Mouse (Mus musculus): ENCODE measurements at regions not wholly inside any gene's neighbourhood (a gene's known extent, or its start where the extent isn't known, plus 50 kb on each side); places are given as distances from the start of the nearest gene placed in this dataset.
A peak's percentile ranks its signal among the peaks of the same experiment; 100 is the strongest.
"Not testable (repeated sequence)": the region's sequence is repeated elsewhere in the genome, so short reads cannot be mapped to it uniquely, and the experiment has no call there.

GRCm38 (mm10) chrX:50602461-50602875 is 174.2 kb upstream of the Olfr1324 start:
- not testable (repeated sequence) for DNase-seq (ENCODE audit: low spot score)

- DNase-seq (ENCODE audit: low spot score), result not testable (repeated sequence)
Observed at GRCm38 (mm10) chrX:50600262-50600661, 172.0 kb upstream of the Olfr1324 start.

DNA sequence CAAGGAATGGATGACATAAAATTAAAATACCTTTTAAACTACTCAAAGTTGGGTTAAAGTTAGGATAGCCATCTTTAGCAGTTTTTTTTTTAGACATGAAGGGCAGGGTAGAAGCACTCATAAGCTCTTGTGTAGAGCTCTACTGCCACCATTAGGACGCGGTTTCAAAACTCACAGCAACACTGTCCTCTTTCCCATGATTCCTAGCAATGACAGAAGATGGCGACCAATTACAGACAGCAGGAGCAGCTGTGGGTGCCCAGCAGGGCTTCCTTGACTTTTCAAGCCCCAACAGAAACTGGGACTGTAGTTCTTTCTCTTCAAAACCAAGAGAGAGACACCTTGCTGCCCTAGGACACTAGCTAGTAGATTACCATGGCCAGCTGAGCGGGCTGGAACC is 171.5 kb upstream of the Olfr1324 start:
- no peak for DNase-seq (ENCODE audit: low spot score)

DNA sequence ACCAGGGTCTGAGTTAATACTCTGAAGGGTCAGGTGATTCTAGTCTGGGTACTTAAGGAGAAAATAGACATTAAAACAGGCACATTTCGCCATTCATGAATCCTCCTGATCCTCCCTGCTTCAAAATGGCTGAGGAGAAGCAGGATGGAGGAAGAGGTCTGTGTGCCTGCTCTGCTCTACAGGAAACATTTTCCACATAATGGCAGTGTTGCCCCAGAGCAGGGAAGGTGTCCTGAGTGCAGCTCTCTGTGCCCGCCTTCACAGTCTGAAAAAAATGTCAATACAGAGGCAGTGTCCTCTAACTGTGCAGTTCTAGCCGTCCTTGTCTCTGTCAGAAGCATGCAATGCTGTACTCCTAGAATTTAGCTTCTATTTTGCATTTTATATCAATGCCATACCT is 169.3 kb upstream of the Olfr1324 start:
- not testable (repeated sequence) for DNase-seq (ENCODE audit: low spot score)

- DNase-seq (ENCODE audit: low spot score), result no peak
Observed at GRCm38 (mm10) chrX:50597105-50597504, 168.8 kb upstream of the Olfr1324 start.

GRCm38 (mm10) chrX:50594976-50595375 is 166.7 kb upstream of the Olfr1324 start:
- not testable (repeated sequence) for DNase-seq (ENCODE audit: low spot score)

GRCm38 (mm10) chrX:50591477-50591876 is 163.2 kb upstream of the Olfr1324 start:
- no peak for DNase-seq (ENCODE audit: low spot score)

DNA sequence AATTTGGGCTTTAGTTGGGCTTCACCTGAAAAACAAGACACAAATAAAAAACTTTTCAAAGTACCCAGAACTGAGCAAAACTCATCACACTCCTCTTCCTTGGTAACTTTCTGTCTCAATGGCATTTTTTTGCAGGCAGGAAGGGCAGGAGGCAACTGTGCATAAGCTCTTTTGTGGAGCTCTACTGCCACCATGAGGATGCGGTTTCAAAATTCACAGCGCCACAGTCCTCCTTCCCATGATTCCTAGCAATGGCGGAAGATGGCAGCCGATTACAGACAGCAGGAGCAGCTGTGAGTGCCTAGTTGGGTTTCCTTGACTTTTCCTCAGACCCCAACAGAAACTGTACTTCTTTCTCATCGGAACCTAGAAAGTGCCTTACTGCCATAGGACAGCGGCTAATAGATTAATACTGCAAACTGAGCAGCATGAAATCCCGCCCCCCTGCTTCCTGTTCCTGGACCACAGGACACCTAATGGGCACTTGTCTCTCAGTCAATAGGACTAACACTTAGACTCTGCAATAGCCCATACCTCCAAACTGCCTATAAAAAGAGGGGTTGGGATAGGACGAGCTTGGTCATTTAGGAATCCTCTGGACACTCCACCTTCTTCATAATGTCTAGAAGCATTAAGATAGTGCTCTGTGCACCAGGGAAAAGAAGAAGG is 162.5 kb upstream of the Olfr1324 start:
- DNase-seq (ENCODE audit: low spot score), result no peak

DNA sequence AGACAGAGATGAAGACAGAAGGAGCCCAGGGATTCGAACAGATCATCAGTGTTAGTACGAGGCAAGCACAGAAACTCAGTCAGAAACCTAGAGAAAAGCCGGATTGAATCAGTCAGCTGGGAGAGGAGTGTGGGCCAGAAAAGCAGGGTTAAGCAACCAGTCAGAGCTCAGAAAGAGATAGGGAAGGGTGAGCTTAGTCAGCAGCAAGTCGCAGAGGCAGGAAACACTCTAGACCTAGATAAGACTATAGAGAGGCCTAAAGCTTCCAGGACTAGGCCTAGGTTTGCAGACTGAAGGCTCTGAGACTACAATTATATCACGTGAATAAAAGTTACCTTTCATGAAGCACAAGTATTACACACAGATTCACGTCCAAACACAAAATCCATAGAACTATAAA is 160.6 kb upstream of the Olfr1324 start:
- DNase-seq (ENCODE audit: low spot score), result no peak

DNA sequence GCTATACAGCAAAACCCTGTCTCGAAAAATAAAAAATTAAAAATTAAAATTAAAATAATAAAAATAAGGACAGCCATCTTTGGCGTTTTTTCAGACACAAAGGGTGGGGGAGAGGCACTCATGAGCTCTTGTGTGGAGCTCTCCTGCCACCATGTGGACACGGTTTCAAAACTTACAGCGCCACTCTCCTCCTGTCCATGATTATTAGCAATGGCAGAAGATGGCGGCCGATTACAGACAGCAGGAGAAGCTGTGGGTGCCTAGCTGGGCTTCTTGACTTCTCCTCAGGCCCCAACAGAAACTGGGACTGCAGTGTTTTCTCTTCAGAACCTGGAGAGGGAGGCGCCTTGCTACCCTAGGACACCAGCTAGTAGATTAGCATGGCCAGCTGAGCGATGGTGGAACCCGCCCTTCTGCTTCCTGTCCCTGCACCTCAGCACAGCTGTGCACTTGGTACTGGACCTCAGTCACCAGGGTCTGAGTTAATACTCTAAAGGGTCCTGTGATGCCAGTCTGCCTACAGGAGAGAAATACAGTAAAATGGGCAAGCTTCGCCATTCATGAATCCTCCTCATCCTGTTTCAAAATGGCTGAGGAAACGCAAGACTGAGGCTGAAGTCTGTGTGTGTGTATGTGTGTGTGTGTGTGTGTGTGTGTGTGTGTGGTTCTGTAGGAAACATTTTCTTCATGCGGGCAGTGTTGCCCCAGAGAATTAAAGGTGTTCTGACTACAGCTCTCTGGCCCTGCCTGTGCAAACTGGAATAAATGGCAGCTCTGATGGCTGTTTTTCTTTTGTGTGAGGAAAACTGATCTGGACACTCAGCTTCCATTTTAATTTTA is 155.7 kb upstream of the Olfr1324 start:
- DNase-seq (ENCODE audit: low spot score), result no peak

GRCm38 (mm10) chrX:50580200-50580599 is 151.9 kb upstream of the Olfr1324 start:
- DNase-seq (ENCODE audit: low spot score), result no peak

- no peak for DNase-seq (ENCODE audit: low spot score)
Observed at GRCm38 (mm10) chrX:50576824-50577223, 148.5 kb upstream of the Olfr1324 start.

- DNase-seq (ENCODE audit: low spot score), result not testable (repeated sequence)
Observed at GRCm38 (mm10) chrX:50572191-50573095, 144.1 kb upstream of the Olfr1324 start.

- no peak for DNase-seq (ENCODE audit: low spot score)
Observed at GRCm38 (mm10) chrX:50569087-50569486, 140.8 kb upstream of the Olfr1324 start.

GRCm38 (mm10) chrX:50566345-50566744 is 138.0 kb upstream of the Olfr1324 start:
- no peak for DNase-seq (ENCODE audit: low spot score)

DNA sequence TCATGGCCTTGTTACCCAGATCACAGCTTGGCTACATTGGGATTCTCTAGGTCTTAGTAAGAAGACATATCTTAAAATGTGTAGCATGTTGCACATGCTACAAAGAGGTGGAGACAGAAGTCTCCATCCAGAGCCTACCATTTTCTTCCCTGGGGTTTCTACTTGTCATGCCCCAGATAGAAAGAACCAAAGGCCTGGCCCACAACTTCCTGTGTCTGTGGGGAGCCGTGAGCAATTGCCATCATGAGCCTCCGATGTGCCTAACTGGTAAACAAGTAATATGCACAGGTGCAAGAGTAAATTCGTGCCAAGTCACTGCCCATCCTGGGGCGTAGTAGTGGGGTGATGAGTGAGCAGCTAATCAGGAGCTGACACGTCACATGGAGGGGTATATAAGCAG is 136.7 kb upstream of the Olfr1324 start:
- DNase-seq (ENCODE audit: low spot score), result not testable (repeated sequence)

- no peak for DNase-seq (ENCODE audit: low spot score)
Observed at GRCm38 (mm10) chrX:50560915-50561314, 132.6 kb upstream of the Olfr1324 start.

DNA sequence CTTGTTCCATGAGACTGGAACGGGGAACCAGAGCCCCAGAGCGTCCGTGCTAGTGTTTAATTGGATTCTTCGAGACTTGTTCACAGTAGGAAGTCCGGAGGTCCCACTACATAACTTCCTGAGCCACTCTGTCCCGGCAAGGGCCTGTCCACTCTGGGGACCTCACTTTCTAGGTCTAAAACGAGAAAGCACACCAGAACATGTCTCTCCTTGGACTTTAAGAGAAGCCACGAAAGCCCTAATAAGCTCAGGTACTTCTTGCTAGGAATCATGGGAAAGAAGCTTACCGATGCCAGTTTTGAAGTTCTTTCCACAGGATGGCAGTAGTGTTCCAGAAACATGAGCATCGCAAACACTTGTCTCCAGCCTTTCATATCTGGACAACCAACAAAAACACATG is 122.0 kb upstream of the Olfr1324 start:
- no peak for DNase-seq (ENCODE audit: low spot score)

- no peak for DNase-seq (ENCODE audit: low spot score)
Observed at GRCm38 (mm10) chrX:50549713-50550112, 121.4 kb upstream of the Olfr1324 start.

- not testable (repeated sequence) for DNase-seq (ENCODE audit: low spot score)
Observed at GRCm38 (mm10) chrX:50537785-50538159, 109.5 kb upstream of the Olfr1324 start.

DNA sequence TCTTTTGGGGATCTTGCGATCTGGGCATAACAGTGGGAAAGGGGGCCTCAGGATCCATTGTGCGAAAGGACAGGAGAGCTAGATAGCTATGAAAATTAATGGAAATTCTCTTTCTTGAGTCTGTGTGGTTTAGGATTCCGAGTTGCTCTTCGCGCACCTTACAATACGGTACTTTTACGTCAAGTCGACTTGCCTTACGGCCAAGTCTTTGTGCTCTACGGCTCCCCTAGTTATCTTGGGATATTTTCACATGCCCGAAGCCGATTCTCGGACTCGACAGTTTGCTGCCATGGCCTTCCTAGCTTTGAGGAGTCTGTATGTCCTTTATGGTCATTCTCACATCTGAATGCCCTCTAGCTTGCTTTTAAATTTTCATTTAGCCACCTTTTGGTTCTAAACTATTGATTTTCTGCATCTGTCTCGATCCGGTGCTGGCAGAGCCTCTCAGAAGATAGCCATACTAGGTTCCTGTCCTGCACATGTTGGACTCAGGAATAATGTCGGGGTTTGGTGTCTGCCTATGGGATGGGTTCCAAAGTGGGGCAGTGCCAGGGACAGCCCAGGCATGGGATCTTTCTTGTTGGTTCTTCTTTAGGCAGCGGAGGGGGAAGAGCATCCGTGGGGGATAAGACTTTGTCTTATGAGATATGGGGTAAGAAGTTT is 109.0 kb upstream of the Olfr1324 start:
- DNase-seq (ENCODE audit: low spot score), result peak; percentile 17

DNA sequence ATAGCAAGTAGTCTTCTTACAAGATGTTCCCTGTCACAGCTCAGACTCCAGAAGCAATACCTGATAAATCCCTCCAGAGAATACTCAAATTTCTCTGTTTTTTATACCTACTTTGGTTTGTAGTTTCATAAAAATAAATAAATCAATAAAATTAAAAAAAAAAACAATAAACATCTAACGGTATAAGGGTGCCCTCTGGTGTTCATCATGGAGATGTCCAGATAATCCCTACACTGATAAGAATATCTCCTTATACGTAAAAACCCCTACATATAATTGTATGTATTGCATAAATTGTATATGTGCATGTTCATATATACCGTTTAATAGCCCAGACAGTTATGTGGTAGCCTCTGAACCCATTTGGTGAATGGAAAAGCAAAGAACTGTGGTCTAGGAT is 75.7 kb upstream of the Olfr1324 start:
- no peak for DNase-seq (ENCODE audit: low spot score)
